Mouse (Mus musculus) thymus, adult 18-20 months (tissue): Measurements from ENCODE around the gene Dmrta2.

Experiments used
- DNase-seq, 2 experiments: peaks; one replicate each; pipeline ENCODE4 v3.0.0; 2022; ENCODE audit warnings: mixed read lengths in 2 of 2

The Dmrta2 gene

DNA sequence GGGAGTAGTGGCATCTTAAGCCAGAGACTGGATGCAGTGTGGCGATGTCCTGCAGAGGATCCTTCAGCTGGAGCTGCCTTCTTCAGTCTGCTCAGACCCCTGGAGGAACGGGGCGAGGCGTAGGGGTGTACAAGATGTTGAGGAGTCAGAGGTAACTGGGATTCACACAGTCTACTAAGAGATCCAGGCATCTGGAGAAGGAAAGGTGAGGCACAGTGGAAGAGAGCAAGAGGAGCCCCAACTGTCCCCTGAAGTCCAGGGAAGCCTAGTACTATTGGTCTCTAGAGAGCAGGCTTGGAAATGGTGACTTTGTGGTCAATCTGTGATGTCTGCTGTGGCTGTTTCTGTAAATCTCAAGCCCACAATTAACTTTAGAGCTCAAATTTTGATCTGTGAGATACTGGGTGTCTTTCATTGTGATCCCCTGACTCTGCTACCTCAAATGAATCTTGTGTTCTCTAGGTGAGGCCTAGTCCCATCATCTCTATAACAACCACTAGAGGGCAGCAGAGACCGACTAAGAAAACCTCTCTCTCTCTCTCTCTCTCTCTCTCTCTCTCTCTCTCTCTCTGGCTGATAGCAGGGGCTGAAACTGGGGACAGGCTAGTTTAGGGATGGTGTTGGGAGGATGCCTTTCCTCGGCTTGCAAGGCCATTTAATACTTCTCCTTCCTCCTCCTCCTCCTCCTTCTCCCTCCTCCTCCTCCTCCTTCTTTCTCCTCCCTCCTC lies 50.8 kb downstream of the Dmrta2 start:
- DNase-seq = no peak

DNA sequence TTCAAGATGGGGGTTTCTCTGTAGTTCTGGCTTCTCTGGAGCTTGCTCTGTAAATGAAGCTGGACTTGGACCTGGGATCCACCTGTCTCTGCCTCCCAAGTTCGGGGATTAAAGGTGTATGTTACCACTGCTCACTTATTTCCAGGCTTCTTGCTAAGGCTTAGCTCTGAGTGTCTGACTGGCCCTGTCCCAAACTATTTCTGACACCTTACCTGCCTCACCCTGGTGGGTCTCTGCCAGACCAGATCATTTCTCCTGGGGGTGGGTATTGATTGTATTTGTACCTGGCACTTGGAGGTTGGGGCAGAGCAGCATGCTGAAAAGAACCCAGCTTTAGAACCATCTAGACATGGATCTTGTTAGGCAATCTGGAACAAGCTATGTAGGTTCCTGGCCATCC lies 51.6 kb downstream of the Dmrta2 start:
- DNase-seq = no peak
